Mouse (Mus musculus) heart, postnatal 0 days (tissue): Measurements from ENCODE around the gene Opa3. TPM values are rescaled to one million over a fixed set of nuclear protein-coding genes. Genes with fewer than 3 reads are reported as not detected.

ENCODE experiments used
- ATAC-seq: fragments of 200-750 bp; cut with Nextera tagmentation; 2 replicates; pipeline ENCODE4 v1.8.0; 2017; ENCODE audit warnings: low read depth, moderate number of reproducible peaks, moderate library complexity; ENCODE audit not compliant: insufficient read depth
- DNase-seq: peaks from one replicate; pipeline ENCODE4 v3.0.0-alpha.2; 2016; ENCODE audit warnings: low spot score
- H3K27ac ChIP-seq: fragments of 300-500 bp; sonication (generic); 2 replicates; pipeline ENCODE4 v1.5.1; 2014; ENCODE audit warnings: low read depth, mild to moderate bottlenecking
- H3K27me3 ChIP-seq: fragments of 300-500 bp; sonication (generic); 2 replicates; pipeline ENCODE4 v1.6.1; 2014; ENCODE audit warnings: low read length, mixed read lengths; ENCODE audit not compliant: control insufficient read depth, insufficient read depth
- H3K36me3 ChIP-seq: fragments of 300-500 bp; sonication (generic); replicated peaks from 2 replicates; pipeline ENCODE4 v1.6.1; 2014; ENCODE audit warnings: low read length, mixed read lengths; ENCODE audit not compliant: control insufficient read depth, insufficient read depth
- H3K4me1 ChIP-seq: fragments of 300-500 bp; sonication (generic); 2 replicates; pipeline ENCODE4 v1.6.1; 2014; ENCODE audit warnings: antibody characterized with exemption; ENCODE audit not compliant: control insufficient read depth, insufficient read depth
- H3K4me2 ChIP-seq: fragments of 300-500 bp; sonication (generic); 2 replicates; pipeline ENCODE4 v1.6.1; 2014; ENCODE audit warnings: low read depth, mild to moderate bottlenecking, low read length, moderate library complexity
- H3K4me3 ChIP-seq: fragments of 300-500 bp; sonication (generic); 2 replicates; pipeline ENCODE4 v1.5.1; 2014; ENCODE audit warnings: low read depth, low read length
- H3K9ac ChIP-seq: fragments of 300-500 bp; sonication (generic); replicated peaks from 2 replicates; pipeline ENCODE4 v1.6.1; 2014; ENCODE audit warnings: low read depth, low read length, mixed read lengths
- H3K9me3 ChIP-seq: fragments of 300-500 bp; sonication (generic); replicated peaks from 2 replicates; pipeline ENCODE4 v1.6.1; 2016; ENCODE audit warnings: low read length; ENCODE audit not compliant: control insufficient read depth
- CTCF ChIP-seq: IDR thresholded peaks from 2 replicates; pipeline ENCODE4 v1.5.1; 2016; ENCODE audit warnings: antibody characterized with exemption, control low read depth, low read depth
- EP300 ChIP-seq: IDR thresholded peaks from 2 replicates; pipeline ENCODE4 v1.6.1; 2016; ENCODE audit warnings: antibody characterized with exemption, low read depth
- WGBS: fragments of 180-500 bp; shearing (Covaris S2); extraction: QIAGEN DNeasy Blood & Tissue Kit; methylation state at CpG from one replicate; pipeline ENCODE4 v1.1.7; 2014; 5-methylcytosine and 5-hydroxymethylcytosine counted together
- polyA plus RNA-seq: library from polyadenylated mRNA; unstranded; fragments of >200 nt; fragmentation: Nextera tagmentation; extraction: Ambion mirVana; gene quantifications from 2 replicates; pipeline ENCODE4 v1.2.1, GENCODE M21; 2015
- total RNA-seq: library from RNA; depleted of rRNA; stranded (reverse); fragments of >200 nt; gene quantifications from 2 replicates; pipeline ENCODE4 v1.2.3, GENCODE M21; 2014; ENCODE audit warnings: low replicate concordance

Gene Opa3
- total and polyA plus RNA-seq, 2 experiments from 2014 or later: 40.5 to 56.4 TPM

DNA sequence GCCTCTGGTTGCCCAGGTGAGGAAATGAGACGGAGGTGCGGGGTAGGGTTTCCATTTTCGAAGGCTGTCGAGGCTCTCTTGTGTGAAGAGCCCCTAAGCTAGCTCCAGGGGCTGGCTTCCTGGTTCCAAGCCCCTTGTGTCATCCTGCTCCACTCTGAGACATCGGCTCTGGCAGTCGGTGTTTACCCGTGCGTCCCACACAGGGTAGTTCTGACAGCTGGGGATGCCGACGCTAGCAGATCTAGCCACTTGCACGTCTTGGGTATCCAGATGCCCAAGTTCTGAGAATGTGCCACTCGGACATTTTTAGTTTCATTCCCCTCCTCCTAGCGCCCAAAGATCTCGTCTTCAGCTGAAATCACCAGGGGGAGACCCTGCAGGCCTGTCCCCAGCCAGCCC lies 55.3 kb downstream of the Opa3 start:
- Histone ChIP-seq H3K9me3 (no peaks in the 10 kb centered on the region), H3K9ac (no peak overlapping the region), H3K27ac (no peak overlapping the region), H3K4me3 (no peak overlapping the region), H3K27me3 (peaks cover 41% of the 10 kb centered on the region), H3K4me1 (peaks cover 13% of the 10 kb centered on the region; the same call in 1 of the 2 replicates), H3K36me3 (no peaks in the 10 kb centered on the region), H3K4me2 (no peak overlapping the region)
- WGBS: 32% methylated on average over 14 of the region's 14 CpGs
- TF ChIP-seq CTCF (no peak), EP300 (no peak)
- ATAC-seq: no peak
- DNase-seq: no peak

DNA sequence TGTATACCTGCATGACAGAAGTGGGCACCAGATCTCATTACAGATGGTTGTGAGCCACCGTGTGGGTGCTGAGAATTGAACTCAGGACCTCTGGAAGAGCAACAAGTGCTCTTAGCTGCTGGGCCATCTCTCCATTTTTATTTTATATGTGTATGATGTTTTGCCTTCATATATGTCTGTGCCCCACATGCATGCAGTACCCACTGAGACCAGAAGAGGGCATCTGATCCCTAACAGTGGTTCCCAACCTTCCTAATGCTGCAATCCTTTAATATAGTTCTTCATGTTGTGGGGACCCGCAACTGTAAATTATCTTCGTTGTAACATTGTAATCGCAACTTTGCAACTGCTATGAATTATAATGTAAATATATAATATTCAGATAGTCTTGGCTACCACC lies 56.6 kb downstream of the Opa3 start:
- peaks cover 7% of the 10 kb centered on the region; the same call in 1 of the 2 replicates for H3K4me1 ChIP-seq
- TF ChIP-seq CTCF: peak; percentile 79
- no peak for TF ChIP-seq EP300
- WGBS: 22% methylated on average over 4 of the region's 4 CpGs

DNA sequence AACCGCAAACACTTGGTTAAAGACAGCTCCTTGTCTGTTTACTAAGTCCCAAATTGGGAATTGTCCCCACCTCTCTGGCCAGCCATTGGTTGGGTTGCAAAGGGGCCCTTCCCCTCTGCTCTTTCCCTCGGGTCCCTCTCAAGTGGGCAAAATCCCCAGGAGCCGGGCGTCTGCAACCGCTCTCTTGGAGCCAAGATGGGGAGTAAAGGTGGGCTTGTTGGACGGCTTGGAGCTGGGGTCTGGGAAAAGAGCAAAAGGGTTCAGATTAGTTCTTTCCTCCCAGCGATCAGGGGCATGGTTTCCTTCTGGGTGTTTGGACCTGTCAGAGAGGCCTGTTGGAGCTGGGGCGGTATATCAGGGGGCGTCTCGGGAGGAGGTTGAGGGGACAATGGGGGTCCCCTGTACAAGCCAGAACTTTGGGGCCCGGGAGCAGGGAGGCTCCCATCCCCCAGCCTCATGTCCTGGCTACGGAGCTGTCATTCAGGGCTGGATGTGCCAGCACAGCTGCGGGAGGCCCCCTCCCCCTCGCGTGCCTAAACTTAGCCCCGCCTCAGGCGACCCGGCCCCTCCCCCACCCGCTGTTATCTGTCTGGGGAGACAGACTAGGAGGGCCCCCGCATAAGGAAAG lies 62.9 kb downstream of the Opa3 start:
- H3K4me3 ChIP-seq: peak overlapping the region; percentile 55
- peak; percentile 75 for ATAC-seq
- 2% methylated on average over 20 of the region's 20 CpGs for WGBS

More for the DNA sequence above, 56.6 kb downstream of the Opa3 start:
- Histone ChIP-seq H3K27ac (no peak overlapping the region), H3K9me3 (no peaks in the 10 kb centered on the region), H3K27me3 (peaks cover 28% of the 10 kb centered on the region), H3K4me3 (no peak overlapping the region), H3K4me2 (no peak overlapping the region), H3K36me3 (no peaks in the 10 kb centered on the region), H3K9ac (no peak overlapping the region)
- DNase-seq (no peak), ATAC-seq (no peak)

GRCm38 (mm10) chr7:19295503-19296185 lies 67.5 kb downstream of the Opa3 start:
- WGBS: 18% methylated on average over 22 of the region's 22 CpGs
- Histone ChIP-seq H3K27ac (no peak overlapping the region), H3K4me2 (peak overlapping the region; percentile 55), H3K36me3 (no peaks in the 10 kb centered on the region), H3K4me1 (0 out of 2 replicates have a peak, but pooled peaks cover under 1% of the 10 kb centered on the region), H3K27me3 (no peaks in the 10 kb centered on the region), H3K4me3 (peak overlapping the region; percentile 22), H3K9ac (no peak overlapping the region), H3K9me3 (no peaks in the 10 kb centered on the region)
- TF ChIP-seq EP300 (no peak), CTCF (peak; percentile 90)
- DNase-seq: peak; percentile 88
- ATAC-seq: peak; percentile 76

More for the DNA sequence above, 62.9 kb downstream of the Opa3 start:
- no peaks in the 10 kb centered on the region for H3K9me3 ChIP-seq
- no peaks in the 10 kb centered on the region for H3K27me3 ChIP-seq
- H3K4me1 ChIP-seq: 0 out of 2 replicates have a peak, but pooled peaks cover 3% of the 10 kb centered on the region
- DNase-seq: peak; percentile 57
- peak overlapping the region; percentile 71 for H3K27ac ChIP-seq
- H3K4me2 ChIP-seq: peak overlapping the region; percentile 66
- H3K9ac ChIP-seq: peak overlapping the region; percentile 51
- no peaks in the 10 kb centered on the region for H3K36me3 ChIP-seq
- TF ChIP-seq EP300 (no peak), CTCF (no peak)

DNA sequence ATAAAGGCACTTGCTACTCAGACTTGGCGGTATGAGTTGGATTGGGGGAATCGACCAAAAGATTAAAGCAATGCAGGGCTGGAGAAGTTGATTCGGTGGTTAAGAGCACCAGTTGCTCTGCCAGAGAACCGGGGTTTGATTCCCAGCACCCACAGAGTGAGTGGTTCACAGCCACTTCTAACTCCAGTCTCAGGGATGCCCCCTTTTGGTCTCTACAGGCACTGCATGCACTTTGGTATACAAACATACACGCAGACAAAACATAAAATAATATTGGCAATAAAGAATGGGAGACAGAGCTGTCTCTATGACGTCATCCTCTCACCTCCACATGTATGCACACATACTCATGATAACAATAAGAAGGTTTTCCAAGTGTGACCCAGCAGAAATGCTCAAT lies 68.9 kb downstream of the Opa3 start:
- TF ChIP-seq EP300: no peak
- no peak for TF ChIP-seq CTCF
- Histone ChIP-seq H3K36me3 (no peaks in the 10 kb centered on the region), H3K9me3 (no peaks in the 10 kb centered on the region), H3K4me3 (no peak overlapping the region), H3K4me2 (no peak overlapping the region), H3K27me3 (no peaks in the 10 kb centered on the region), H3K4me1 (0 out of 2 replicates have a peak, but pooled peaks cover 5% of the 10 kb centered on the region), H3K9ac (no peak overlapping the region), H3K27ac (no peak overlapping the region)
- ATAC-seq (no peak), DNase-seq (no peak)
- 80% methylated on average over 6 of the region's 6 CpGs for WGBS
